Mouse (Mus musculus) c-Kit-negative CD71-positive TER-119-positive erythroid progenitor cells, embryonic 14.5 days (primary cell): ENCODE data around the gene Troap.

Experiments
- DNase-seq: peaks from one replicate; pipeline ENCODE4 v3.0.0-alpha.2; 2013; ENCODE audit warnings: low read depth, low spot score

Troap gene

GRCm38 (mm10) chr15:99113396-99113975 is 39.1 kb downstream of the Troap start:
- DNase-seq = no peak

- no peak for DNase-seq
Observed at GRCm38 (mm10) chr15:99114312-99115064, 40.1 kb downstream of the Troap start.

- no peak for DNase-seq
Observed at GRCm38 (mm10) chr15:99115065-99115423, 40.7 kb downstream of the Troap start.

GRCm38 (mm10) chr15:99116539-99116938 is 42.2 kb downstream of the Troap start:
- DNase-seq = no peak

GRCm38 (mm10) chr15:99120814-99121213 is 46.4 kb downstream of the Troap start:
- no peak for DNase-seq

GRCm38 (mm10) chr15:99122642-99123041 is 48.3 kb downstream of the Troap start:
- DNase-seq = no peak

- DNase-seq = no peak
Observed at GRCm38 (mm10) chr15:99125711-99126080, 51.3 kb downstream of the Troap start, which contains the start of gene Spats2. TSS of gene Spats2 (plus strand) at chr15:99125916.

GRCm38 (mm10) chr15:99126081-99126815 is 51.9 kb downstream of the Troap start:
- no peak for DNase-seq

- DNase-seq = no peak
Observed at GRCm38 (mm10) chr15:99126816-99127365, 52.5 kb downstream of the Troap start.

- DNase-seq = no peak
Observed at GRCm38 (mm10) chr15:99127851-99128522, 53.6 kb downstream of the Troap start.

- DNase-seq = no peak
Observed at GRCm38 (mm10) chr15:99129441-99129840, 55.1 kb downstream of the Troap start.

GRCm38 (mm10) chr15:99129956-99130910 is 55.9 kb downstream of the Troap start:
- DNase-seq = no peak
